Mouse (Mus musculus): ENCODE results near the gene Olfr788. TPM values are rescaled to one million over a fixed set of nuclear protein-coding genes. Genes with fewer than 3 reads are reported as not detected.

The Olfr788 gene
- total RNA-seq (2021) = not detected

- no peak for DNase-seq
Observed at GRCm38 (mm10) chr10:129470698-129471097, at the start of gene Olfr788. Olfr788 (plus strand) TSS chr10:129470998.

GRCm38 (mm10) chr10:129427006-129427405 lies 43.8 kb upstream of the Olfr788 start, which contains the start of gene Olfr786:
Olfr786 (plus strand) TSS chr10:129427306.
- DNase-seq = no peak

DNA sequence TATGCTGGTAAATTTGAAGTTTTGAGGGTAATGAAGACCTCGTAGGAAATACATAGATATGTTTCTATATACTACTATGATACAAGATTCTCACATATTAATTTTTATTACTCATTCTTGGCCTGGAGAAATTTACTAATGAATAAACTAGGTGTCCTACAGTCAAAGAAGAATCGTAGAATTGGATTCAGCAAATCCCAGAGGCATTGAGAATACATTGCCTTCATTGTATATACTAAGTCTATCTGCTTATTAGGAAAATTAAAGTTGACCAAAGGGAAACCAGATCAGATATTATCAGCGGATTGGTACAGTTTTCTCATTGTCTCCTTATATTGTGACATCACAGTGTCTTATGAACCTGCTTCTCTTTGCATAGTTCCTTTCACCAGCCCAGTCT lies 9.2 kb upstream of the Olfr788 start, which contains the start of gene Olfr787:
Gene Olfr787, plus strand, starts transcription at position 301 of the 400 bp plus-strand sequence.
- DNase-seq = no peak

DNA sequence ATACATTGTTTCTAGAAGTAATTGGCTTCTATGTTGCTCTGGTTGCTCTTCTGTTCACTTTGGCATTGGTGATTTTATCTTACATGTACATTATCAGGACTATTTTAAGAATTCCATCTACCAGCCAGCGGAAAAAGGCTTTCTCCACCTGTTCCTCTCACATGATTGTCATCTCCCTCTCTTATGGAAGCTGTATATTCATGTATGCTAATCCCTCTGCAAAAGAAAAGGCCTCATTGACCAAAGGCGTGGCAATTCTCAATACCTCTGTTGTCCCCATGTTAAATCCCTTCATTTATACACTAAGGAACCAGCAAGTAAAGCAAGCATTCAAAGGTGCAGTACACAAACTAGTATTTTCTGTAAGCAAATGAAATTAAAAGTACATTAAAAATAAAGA lies 2.5 kb downstream of the Olfr788 start:
- no peak for DNase-seq

GRCm38 (mm10) chr10:129473723-129474122 lies 2.9 kb downstream of the Olfr788 start:
- DNase-seq = no peak

GRCm38 (mm10) chr10:129484452-129484851 lies 13.7 kb downstream of the Olfr788 start, which contains the start of gene Olfr789:
Olfr789 (plus strand) TSS chr10:129484752.
- DNase-seq = no peak

DNA sequence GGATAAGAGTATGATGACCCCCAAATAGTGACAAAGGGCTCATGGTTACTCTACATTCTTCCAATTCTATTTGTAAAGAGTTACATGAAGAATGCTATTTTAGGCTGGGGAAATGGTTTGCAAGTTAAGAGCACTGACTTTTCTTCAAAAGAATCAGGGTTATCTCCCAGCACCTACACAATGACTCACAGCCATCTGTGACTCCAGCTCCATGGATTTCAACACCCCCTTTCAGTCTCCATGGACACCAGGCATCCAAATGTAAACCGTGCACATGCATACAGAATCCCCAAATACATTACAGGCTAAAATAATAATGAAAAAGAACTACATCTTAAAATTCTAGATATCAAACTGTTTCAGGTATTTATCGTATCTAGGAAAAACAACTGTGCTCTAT lies 19.3 kb downstream of the Olfr788 start:
- no peak for DNase-seq

DNA sequence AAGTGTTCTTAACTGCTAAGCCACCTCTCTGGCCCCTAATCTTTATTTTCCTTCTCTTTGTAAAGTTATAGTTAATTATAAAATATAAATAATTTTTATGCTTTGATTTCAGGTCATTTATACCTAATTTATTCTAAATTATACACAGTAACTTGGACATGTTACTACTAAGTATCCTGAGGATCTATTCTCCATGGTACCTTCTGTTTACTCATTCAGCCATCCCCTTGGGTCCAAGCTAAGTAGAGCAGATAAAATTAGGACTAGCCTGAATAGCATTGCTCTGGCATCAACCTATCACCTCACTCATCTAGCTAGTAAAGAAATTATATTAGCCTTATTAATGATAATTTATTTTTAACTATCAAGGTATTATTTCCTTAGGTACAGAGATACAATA lies 27.4 kb downstream of the Olfr788 start, which contains the start of gene Olfr790:
Gene Olfr790, plus strand, starts transcription at position 301 of the 400 bp plus-strand sequence.
- DNase-seq = no peak

DNA sequence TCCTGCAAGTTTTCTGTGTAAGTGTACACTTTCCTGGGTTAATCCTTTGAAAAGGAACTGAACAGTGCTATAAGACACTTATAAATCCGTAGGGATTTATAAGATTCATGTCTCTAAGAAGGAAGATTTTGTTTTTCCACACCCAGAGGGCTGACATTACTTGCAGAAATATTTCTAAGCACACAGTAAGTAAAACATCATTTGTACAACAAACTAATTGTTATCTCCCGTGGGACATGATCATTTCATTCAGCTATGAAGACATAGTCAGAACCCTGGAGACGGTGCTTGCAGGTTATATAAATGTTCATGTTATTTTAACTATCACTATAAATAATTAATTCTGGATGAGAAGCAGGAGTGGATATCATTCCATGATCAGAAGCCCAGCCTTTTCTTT lies 50.7 kb downstream of the Olfr788 start, which contains the start of gene Olfr791:
Gene Olfr791, plus strand, starts transcription at position 301 of the 400 bp plus-strand sequence.
- DNase-seq = no peak

Other genes starting within 250 kb of the Olfr788 start
- not detected for gene Olfr774, start 234.8 kb upstream of the Olfr788 start, total RNA-seq (2021)
- gene Olfr775, start 222.6 kb upstream of the Olfr788 start, total RNA-seq (2021) = not detected
- gene Olfr776, start 211.9 kb upstream of the Olfr788 start, total RNA-seq (2021) = not detected
- gene Olfr777, start 199.5 kb upstream of the Olfr788 start, total RNA-seq (2021) = not detected
- not detected for gene Olfr780, start 152.9 kb upstream of the Olfr788 start, total RNA-seq (2021)
- gene Olfr781, start 142.1 kb upstream of the Olfr788 start, total RNA-seq (2021) = not detected
- not detected for gene Olfr782, start 122.1 kb upstream of the Olfr788 start, total RNA-seq (2021)
- gene Olfr784, start 86.9 kb upstream of the Olfr788 start, total RNA-seq (2021) = under 1 TPM; 0.15 TPM
- not detected for gene Olfr785, start 65.6 kb upstream of the Olfr788 start, total RNA-seq (2021)
- not detected for gene Olfr786, start 43.7 kb upstream of the Olfr788 start, total RNA-seq (2021)
- not detected for gene Olfr787, start 9.1 kb upstream of the Olfr788 start, total RNA-seq (2021)
- gene Olfr789, start 13.8 kb downstream of the Olfr788 start, total RNA-seq (2021) = not detected
- gene Olfr790, start 27.5 kb downstream of the Olfr788 start, total RNA-seq (2021) = not detected
- gene Olfr791, start 50.8 kb downstream of the Olfr788 start, total RNA-seq (2021) = not detected
- gene Olfr792, start 68.2 kb downstream of the Olfr788 start, total RNA-seq (2021) = not detected
- gene Olfr794, start 96.7 kb downstream of the Olfr788 start, total RNA-seq (2021) = not detected
- gene Olfr796, start 141.6 kb downstream of the Olfr788 start, total RNA-seq (2021) = not detected
- not detected for gene Olfr798, start 156.9 kb downstream of the Olfr788 start, total RNA-seq (2021)
- gene Olfr799, start 166.5 kb downstream of the Olfr788 start, total RNA-seq (2021) = not detected
- not detected for gene Olfr800, start 186.7 kb downstream of the Olfr788 start, total RNA-seq (2021)
- gene Olfr801, start 202.9 kb downstream of the Olfr788 start, total RNA-seq (2021) = not detected
- gene Olfr802, start 217.2 kb downstream of the Olfr788 start, total RNA-seq (2021) = under 1 TPM in 1 of 2 experiments, not detected in 1; 0.05 TPM
- not detected for gene Olfr803, start 223.3 kb downstream of the Olfr788 start, total RNA-seq (2021)
- not detected for gene Olfr804, start 232.2 kb downstream of the Olfr788 start, total RNA-seq (2021)

All from layer of hippocampus, postnatal 36 days (tissue).